Mouse (Mus musculus) skeletal muscle tissue, adult 2 months (tissue): ENCODE results near the gene Grb2.
A peak's percentile ranks its signal among the peaks of the same experiment; 100 is the strongest.

Source experiments
- DNase-seq: peaks from one replicate; pipeline ENCODE4 v3.0.0-alpha.2; 2012; ENCODE audit warnings: low read depth, low spot score

Grb2 gene

GRCm38 (mm10) chr11:115689137-115689915 is 19.1 kb downstream of the Grb2 start:
- no peak for DNase-seq

- no peak for DNase-seq
These were observed 22.0 kb downstream of the Grb2 start for GRCm38 (mm10) chr11:115686369-115686768.

- no peak for DNase-seq
These were observed 22.4 kb downstream of the Grb2 start for GRCm38 (mm10) chr11:115685954-115686353.

GRCm38 (mm10) chr11:115684877-115685276 is 23.5 kb downstream of the Grb2 start:
- peak; percentile 87 for DNase-seq

- no peak for DNase-seq
These were observed 25.1 kb downstream of the Grb2 start for GRCm38 (mm10) chr11:115683326-115683725.

- no peak for DNase-seq
These were observed 26.0 kb downstream of the Grb2 start for GRCm38 (mm10) chr11:115682411-115682810.

GRCm38 (mm10) chr11:115679554-115680238 is 28.7 kb downstream of the Grb2 start:
- no peak for DNase-seq

GRCm38 (mm10) chr11:115678861-115679260 is 29.5 kb downstream of the Grb2 start:
- DNase-seq: no peak

GRCm38 (mm10) chr11:115677511-115677910 is 30.9 kb downstream of the Grb2 start:
- no peak for DNase-seq

GRCm38 (mm10) chr11:115676738-115677137 is 31.7 kb downstream of the Grb2 start:
- DNase-seq: no peak

GRCm38 (mm10) chr11:115674235-115674865 is 34.0 kb downstream of the Grb2 start:
- no peak for DNase-seq

- no peak for DNase-seq
These were observed 34.7 kb downstream of the Grb2 start for GRCm38 (mm10) chr11:115673471-115674234.

- DNase-seq: no peak
These were observed 36.0 kb downstream of the Grb2 start for GRCm38 (mm10) chr11:115672226-115672987.

GRCm38 (mm10) chr11:115670451-115671050 is 37.8 kb downstream of the Grb2 start:
- DNase-seq: no peak

- no peak for DNase-seq
These were observed 44.6 kb downstream of the Grb2 start for GRCm38 (mm10) chr11:115663676-115664335.

GRCm38 (mm10) chr11:115660376-115660775 is 48.0 kb downstream of the Grb2 start:
- DNase-seq: no peak

- DNase-seq: no peak
These were observed 49.9 kb downstream of the Grb2 start for GRCm38 (mm10) chr11:115658521-115658920.

GRCm38 (mm10) chr11:115654128-115654527 is 54.3 kb downstream of the Grb2 start:
- DNase-seq: no peak

GRCm38 (mm10) chr11:115653194-115653593 is 55.2 kb downstream of the Grb2 start:
- DNase-seq: no peak

- DNase-seq: no peak
These were observed 56.7 kb downstream of the Grb2 start for GRCm38 (mm10) chr11:115651680-115652079.
